Mouse (Mus musculus) cerebellum, adult (tissue): ENCODE measurements around the gene Trim25.
A peak's percentile ranks its signal among the peaks of the same experiment; 100 is the strongest.
"Not testable (repeated sequence)": the region's sequence is repeated elsewhere in the genome, so short reads cannot be mapped to it uniquely, and the experiment has no call there.

Experiments used
- ATAC-seq: cut with Nextera tagmentation; 2 replicates; pipeline ENCODE4 v1.9.2; 2017; ENCODE audit warnings: mild to moderate bottlenecking, moderate library complexity, mixed read lengths; ENCODE audit not compliant: insufficient number of reproducible peaks, low FRiP score, low TSS enrichment

The Trim25 gene

DNA sequence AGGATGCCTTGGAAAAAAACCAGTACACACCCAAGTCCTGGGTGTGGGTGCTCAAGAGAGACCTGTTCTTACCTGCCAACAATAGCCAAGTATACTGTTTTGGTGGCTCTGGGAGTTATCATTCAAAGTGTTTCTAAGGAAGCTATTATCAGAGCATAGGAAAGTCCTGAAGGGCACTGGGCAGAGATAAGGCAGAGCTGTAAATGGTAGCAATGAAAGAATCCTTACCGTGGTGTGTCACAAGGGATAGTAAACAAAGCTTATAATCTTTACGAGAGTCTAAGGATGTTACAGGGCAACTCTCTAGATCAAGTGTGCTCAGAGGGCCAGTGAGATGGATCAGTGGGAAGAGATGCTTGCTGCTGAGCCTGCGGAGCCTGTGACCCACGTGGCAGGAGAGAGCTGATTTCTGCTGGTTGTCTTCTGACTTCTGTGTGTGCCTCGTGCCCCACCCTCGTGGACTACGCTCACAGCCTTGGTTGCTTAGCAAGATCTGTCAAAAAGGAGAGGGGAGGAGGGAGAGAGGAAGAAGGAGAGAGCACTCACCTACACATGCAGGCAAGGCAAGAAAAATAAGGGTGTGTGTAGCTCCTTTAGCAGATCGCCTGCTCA is 23.1 kb downstream of the Trim25 start:
- ATAC-seq, result no peak

DNA sequence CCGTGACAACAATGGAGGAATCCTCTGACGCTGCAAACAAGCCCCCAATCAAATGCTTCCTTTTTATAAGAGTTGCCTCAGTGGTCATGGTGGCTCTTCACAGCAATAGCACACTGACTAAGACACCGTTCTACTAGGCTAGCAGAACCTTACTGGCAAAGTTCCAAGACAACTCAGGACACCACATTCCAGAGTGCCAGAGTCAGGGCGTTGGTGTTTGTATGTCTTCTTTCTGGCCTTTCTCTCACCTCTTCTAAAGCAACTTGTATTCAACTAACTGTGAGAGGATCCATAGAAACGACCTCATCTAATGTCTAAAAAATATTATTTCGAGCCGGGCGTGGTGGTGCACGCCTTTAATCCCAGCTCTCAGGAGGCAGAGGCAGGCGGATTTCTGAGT is 24.3 kb downstream of the Trim25 start:
- ATAC-seq, result no peak

DNA sequence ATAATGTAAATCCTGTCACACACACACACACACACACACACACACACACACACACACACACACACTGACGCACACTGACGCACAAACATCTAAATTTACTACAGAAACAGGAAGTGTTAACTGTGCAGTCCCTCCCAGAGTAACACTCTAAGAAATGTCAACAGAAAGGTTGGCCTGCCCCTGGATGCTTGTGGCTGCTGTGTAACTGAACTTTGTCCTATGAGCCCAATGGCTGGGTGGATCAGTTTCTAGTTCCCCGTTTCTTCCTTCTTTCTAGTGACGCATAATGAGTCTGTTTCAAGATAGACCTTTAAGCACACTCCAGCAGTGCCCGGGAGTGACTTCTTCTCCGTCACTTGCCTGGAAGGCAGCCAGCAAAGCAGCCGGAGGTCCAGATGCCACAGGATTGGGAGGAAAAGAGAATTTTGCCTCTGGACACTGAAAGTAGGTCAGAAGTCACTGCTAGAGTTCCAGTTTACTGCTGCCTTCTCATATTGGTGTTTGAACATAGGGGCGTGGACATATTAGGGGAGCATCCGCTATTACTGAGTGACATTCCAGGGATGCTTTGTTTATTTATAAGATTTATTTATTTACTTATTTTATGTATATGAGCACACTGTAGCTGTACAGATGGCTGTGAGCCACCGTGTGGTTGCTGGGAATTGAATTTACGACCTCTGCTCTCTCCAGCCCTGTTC is 25.2 kb downstream of the Trim25 start:
- no peak for ATAC-seq

DNA sequence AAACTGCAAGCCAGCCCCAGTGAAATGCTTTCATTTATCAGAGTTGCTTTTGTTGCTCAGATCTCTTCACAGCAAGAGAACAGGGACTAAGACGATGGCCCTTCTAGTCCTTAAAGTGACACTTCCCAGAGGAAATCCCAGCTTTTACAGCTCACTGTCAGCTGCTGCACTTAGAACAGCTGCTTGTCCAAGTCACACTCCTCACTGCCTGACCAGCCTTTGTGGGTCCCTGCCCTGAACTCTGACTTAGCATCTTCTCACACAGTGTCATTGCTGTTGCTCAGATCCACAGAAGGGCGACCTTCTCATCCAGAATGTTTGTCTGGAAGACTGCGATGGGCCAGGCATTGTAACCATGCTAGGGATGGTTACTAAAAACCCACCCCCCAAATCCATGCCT is 26.4 kb downstream of the Trim25 start:
- ATAC-seq, result no peak

DNA sequence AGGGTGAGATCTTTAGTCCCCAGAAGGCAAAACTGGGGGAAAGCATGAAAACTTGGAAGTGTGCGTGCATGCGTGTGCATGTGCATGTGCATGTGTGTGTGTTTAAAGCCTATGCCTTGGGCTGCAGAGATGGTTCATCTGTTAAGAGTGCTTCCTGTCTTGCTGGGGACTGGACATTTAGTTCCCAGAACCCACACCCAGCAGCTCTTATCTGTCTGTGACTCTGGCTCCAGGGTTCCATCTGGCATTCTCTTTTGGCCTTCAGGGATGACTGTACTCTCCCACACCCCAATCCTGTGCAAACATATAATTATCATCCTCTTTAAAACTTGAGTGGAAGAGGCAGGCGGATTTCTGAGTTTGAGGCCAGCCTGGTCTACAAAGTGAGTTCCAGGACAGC is 26.9 kb downstream of the Trim25 start:
- no peak for ATAC-seq

DNA sequence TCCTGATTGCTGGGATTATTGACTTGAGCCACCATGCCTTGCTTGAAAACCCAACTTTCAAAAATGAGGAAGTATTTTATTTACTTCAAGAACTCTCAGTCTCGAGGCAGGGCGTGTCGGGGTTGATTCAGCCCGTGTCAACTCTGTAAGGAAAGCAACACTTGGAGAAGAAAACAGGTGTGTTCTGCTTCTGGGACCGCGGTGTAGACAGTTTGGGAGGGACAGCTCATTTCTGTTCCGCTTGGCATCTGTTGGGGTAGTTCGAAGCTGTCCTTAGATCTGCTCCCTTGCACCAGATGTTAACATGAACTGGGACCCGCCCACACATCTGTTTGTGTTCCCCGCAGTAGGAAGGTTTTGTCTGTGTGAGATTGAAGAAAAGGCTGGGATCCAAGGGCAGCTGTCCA is 28.8 kb downstream of the Trim25 start:
- no peak for ATAC-seq

DNA sequence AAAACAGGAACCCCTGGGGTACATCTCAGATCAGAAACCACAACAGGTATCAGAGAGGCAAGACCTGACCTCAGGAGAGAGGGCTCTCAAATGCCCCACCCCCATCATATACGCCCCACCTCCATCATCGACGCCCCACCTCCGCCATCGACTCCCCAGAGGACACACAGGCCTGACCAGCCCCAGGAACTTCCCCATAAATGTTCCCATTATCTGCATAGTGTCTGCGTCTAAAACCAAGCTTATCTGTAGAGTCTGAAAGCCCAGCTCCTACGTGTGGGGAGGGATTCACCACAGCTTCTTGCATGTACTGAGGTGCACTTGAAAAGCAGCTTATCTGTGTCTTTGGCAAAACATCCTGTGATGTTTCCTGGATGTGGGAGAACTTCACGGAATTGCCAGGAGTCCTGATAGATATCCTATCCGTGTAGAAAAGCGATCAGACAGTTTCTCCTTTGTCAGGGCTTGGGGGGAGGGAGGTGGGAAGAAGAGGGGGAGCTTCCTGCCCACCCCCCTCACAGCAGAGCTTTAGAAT is 29.8 kb downstream of the Trim25 start:
- no peak for ATAC-seq

DNA sequence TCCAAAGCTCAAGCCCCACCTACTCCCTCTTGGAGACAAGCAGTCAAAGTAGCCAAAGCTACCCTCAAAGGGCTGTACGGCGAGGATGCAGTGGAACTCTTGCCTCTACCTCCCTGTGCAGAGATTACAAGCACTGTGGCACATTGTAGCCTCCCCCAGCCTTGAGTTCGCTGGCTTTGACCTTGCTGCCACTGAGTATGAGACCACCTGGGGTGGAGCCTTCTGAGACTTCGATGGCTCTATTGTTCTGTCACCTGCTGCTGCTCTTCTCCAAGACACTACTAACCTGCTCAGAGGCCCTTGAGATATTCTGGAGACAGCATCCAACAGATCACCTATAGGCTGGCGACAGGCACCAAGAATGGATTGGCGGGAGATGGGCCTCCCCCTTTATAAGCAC is 31.4 kb downstream of the Trim25 start:
- no peak for ATAC-seq

DNA sequence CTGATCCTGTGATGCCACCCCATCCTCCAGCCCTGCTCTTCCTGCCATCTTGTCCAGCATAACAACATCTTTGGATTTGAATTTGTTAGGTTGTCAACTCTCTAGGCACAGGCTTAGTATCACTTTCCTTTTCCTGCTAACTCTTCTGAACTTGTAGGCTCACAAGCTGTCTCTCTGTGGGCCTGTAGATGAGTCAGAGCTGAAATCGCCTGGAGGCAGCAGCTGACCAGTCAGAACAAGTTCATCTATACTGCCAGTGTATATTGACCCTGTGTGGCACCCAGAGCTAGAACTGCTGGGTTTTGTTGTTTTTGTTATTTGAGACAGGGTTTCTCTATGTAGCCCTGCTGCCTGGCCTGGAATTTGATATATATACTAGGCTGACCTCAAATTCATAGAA is 32.0 kb downstream of the Trim25 start:
- ATAC-seq, result no peak

DNA sequence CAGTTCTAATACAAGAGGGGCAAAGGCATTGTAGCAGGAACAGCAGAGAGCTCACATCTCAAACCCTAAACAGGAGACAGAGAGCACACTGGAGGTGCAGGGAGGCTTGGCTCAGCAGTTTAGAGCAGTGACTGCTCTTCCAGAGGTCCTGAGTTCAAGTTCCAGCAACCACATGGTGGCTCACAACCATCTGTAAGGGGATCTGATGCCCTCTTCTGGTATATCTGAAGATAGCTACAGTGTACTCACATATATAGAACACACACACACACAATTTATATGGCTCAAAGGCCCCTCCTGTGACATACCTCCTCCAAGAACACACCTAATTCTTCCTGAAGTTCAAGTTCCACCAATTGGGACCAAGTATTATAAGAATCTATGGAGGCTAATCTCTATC is 35.4 kb downstream of the Trim25 start:
- ATAC-seq, result no peak

DNA sequence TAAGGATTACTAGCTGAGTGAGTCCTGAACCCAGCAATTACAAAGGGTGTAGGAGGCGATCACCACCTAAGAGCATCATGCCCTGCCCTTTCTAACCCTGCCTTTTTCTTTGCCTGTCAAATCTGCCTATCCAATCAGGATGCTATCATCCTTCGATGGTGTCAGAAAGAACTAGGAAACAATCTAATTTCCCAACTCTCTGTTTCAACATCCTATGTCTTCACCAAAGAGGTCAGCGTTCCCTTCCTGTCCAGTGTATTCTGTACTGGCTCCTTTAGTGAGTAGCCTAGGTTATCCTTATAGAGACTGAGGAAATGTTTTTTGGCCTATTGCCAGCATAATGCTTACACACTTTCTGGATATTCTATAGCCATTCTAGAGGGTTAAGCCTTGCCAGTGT is 36.4 kb downstream of the Trim25 start:
- ATAC-seq, result no peak

DNA sequence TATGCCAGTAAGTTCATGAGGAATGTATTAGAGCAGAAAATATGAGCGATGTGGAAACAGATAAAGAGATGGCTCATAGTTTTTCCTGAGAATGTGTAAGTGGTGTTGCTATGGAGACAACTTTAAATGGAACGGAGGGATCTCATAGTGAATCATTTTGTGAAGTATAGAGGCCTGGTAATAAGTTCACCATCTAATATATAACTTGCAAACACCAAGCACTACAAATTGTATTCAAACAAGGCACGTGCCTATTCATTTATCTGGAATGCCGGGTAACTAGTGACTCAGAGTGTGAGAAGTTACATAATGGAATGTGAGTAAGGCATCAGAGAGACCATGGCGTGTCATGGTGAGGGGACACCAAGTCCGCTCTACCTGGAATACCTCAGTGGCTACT is 39.3 kb downstream of the Trim25 start:
- no peak for ATAC-seq

DNA sequence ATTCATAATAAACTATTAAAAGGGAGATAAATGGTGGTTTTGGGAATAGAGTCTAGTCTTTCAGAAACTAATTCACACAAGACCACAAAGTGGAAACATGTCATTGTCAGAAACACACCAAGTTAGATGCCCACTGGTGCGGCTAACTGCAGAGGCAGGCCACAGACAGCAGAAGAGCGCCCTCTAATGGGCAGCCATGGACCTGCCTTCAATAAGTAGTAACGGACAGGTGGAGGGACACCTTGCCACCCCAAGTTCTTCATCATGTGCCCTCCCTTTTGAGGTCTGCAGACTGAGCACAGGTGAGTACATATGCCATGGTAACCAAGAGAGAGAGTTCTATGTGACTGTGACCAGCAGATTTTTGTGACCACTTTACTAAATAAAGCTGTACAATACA is 40.1 kb downstream of the Trim25 start:
- no peak for ATAC-seq

DNA sequence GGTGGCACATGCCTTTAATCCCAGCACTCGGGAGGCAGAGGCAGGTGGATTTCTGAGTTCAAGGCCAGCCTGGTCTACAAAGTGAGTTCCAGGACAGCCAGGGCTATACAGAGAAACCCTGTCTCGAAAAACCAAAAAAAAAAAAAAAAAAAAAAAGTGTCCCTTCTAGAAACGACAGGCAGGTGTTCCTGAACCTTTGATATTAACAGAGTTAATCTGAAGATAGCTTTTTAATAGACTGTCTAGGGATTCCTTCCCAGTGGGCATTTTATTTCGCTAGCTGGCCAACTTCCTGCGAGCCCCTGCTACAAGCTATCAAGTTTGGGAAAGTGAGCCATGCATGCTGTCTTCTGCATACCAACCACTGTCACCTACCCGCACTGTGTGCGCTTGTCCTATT is 41.9 kb downstream of the Trim25 start:
- ATAC-seq, result not testable (repeated sequence)

DNA sequence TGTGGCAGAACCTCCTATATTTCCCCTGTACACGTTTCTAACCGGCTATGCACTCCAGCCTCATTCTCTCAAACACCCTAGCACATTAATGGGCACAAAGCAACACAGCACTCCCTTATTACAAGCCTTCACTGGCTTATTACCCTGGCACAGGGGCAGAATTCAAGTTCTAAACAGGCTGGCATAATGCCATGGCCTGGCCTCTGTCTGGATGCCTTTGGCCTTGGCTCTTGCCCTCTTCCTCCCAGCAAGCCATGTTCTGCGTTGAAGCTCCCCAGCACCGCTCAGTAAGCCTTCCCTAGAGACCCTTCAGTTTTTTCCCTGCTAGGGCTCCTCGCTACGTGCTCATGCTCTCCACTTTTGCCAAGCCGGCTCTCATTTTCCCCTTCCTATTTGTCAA is 43.9 kb downstream of the Trim25 start:
- no peak for ATAC-seq

DNA sequence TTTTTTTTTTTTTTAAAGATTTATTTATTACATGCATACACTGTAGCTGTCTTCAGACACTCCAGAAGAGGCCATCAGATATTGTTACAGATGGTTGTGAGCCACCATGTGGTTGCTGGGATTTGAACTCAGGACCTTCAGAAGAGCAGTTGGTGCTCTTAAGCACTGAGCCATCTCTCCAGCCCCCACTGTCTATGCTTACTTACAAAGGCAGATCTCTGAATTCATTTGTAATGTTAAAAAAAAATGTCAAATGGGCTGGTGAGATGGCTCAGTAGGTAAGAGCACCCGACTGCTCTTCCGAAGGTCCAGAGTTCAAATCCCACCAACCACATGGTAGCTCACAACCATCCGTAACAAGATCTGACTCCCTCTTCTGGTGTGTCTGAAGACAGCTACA is 46.3 kb downstream of the Trim25 start:
- not testable (repeated sequence) for ATAC-seq

DNA sequence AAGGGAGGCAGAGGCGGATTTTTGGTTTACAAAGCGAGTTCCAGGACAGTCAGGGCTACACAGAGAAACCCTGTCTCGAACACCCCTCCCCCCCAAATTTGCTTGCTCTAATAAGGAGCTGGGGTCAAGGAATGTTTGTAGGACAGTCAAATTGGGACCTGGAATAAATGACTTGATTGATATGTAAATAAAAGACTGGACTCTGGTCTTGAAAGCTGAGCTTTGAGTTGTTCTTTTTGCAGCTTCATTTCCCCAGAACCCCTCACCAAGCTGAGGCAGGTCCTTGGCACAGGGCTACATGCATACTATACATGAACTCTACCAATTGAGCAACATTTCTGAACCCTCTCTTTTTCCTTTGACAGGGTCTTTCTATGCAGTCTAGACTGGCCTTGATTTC is 46.8 kb downstream of the Trim25 start:
- ATAC-seq, result no peak

DNA sequence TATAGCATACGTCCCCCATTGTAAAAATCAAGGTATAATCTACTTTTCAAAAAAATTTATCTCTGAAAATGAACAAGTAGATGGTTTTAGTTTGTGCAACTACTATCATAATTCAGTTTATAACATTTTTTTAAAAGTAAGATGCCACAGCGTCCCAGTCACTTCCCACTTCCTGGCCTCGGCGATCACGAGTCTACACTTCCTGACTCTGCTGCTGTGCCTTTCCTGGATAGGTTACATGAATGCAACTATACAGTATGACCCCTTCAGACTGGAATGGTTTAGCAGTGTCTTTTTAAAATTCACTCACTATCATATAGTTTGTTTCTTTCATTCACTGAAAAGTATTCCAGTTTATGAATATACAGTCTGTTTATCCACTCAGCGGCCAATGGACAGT is 52.6 kb downstream of the Trim25 start:
- no peak for ATAC-seq

DNA sequence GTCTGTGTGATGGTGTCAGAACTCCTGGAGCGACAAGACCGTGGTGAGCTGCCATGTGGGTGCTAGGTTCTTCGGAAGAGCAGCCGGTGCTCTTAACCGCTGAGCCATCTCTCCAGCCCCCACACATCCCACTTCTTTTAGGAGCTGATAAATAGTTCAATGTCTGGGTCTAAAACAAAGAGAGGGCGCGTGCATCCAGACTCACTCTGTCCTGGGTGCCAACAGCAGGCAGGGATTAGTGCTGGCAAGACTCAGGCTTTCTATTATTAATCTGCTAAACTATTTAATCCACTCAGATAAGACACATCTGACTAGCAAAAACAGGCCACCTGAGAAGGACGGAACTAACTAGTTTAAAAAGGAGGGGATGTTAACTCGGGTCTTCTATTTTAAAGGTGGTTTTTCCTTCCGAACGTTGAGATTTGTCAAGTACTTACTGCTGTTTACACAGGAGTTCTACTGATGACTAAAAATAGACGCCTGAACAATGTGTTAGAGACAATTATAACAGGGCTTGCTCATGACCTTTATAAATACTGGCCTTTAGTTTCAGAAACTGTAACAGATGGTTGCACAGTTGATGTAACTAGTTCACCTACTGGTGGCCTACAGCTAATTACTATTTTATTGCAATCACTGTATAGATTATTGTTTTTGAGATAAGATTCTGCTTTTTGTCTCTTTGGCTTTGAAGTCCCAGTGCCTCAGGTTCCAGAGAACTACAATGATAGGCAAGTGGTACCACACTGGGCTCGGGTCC is 56.9 kb downstream of the Trim25 start:
- ATAC-seq, result no peak

DNA sequence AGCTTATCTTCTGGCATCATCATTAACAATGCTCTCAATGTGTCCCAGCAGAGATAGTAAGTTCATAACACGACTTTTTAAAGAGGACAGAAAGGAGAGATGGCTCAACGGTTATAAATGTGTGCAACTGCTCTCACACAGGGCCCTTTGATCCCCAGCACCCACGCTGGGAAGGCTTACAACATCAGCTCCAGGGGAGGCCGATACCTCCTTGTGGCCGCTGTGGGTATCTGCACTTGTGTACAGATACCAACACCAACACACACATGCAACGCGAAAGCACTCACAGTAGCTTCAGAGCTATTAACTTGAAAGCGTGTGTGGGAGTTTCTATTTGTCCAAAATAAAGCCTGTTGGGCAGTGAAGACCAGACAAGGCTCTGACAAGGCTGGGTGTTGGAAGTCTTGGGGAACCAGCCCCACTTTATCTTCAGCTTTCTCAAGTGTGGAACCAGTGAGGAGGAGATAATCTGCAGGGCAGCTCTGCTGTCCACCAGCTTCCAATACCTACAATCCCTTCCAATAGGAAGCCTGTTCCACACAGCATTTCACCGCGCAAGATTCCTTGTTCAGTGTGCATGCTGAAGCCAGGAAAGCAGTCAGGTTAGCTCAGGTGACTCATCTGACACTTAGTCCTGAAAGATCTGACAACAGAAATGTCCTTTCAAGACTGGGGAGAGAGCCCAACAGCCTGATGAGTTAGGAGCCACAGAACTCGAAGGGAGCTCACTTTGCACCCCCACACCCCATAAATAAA is 59.5 kb downstream of the Trim25 start:
- no peak for ATAC-seq

DNA sequence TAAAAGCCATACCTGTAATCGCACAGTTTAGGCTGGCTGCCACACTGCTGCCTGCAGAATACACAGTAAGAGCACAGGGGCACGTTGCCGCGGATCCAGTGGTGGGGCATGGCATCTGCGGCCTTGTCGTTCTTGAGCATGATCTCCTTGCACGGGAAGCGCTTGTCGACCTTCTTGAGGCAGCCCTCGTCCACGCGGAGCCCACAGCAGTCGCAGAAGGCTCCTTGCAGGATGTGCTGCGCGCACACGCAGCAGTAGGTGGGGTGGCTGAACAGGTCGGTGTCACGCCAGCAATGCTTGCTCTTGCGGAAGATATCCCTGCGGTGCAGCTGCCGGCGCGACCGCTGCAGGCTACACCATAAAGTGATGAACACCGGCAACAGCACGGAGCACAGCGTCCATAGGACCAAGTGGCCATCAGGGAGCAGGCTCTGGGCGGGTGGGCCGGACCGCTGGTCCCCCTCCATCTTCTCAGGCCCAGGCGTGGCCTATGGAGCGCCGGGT is 60.8 kb downstream of the Trim25 start:
- peak; percentile 38; the same call in 1 of the 2 replicates for ATAC-seq
